Mouse (Mus musculus): ENCODE results near the gene Trp53bp2.

- TF ChIP-seq CTCF (IDR thresholded peaks at IDR 0.05; ENCODE audit: extremely low read depth, insufficient read length, insufficient replicate concordance, low read depth, low read length) (no peak), POLR2A (IDR thresholded peaks at IDR 0.05; ENCODE audit: low read depth, low read length) (no peak)
These were observed 16.2 kb downstream of the Trp53bp2 start for GRCm38 (mm10) chr1:182425176-182425575.

Measured in small intestine, adult 2 months (tissue).